Mouse (Mus musculus): ENCODE results near the gene Ier5.

DNA sequence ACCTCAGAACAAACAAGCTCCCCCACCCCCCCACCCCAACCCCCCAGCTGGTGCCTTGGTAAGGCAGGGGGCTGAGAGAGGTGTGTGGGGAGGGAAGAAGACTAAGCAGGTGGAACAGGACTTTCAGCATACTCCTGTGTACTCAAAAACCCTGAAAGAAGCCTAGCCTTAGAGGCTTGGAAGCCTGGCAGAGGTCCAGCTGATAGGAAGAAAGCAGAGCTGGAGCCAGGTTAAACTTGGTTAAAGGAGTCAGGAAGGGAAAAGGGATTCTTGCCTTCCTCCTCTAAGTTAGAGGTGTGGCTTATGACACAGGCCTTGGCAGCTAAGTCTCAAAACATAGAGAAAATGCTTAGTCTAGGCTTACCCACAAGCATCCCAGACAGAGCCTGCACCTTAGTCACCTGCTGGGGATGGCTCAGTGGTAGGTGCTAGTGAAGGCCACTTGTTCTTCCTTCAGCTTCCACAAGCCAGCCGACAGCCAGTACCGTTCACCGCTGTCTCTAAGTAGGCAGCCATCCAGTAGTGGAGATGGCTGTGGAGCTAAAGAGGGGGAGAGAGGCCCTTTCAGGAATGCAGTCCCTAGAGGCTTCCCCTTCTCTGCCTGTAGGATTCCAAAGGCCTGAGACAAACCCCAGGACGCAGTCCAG lies 6.2 kb downstream of the Ier5 start:
- no peak for TF ChIP-seq POLR2A (IDR thresholded peaks at IDR 0.05; ENCODE audit: control insufficient read depth, low read depth, low read length)
- no peak for TF ChIP-seq CTCF (IDR thresholded peaks at IDR 0.05; ENCODE audit: control insufficient read depth, insufficient read depth, insufficient replicate concordance, low read depth, low read length)

All from testis, adult 2 months (tissue).